Mouse (Mus musculus) liver, embryonic 11.5 days (tissue): Measurements from ENCODE around the gene Psmd2. TPM values are rescaled to one million over a fixed set of nuclear protein-coding genes. Genes with fewer than 3 reads are reported as not detected.
A peak's percentile ranks its signal among the peaks of the same experiment; 100 is the strongest.
"Not testable (repeated sequence)": the region's sequence is repeated elsewhere in the genome, so short reads cannot be mapped to it uniquely, and the experiment has no call there.

ENCODE experiments used
- ATAC-seq: fragments of 200-750 bp; cut with Nextera tagmentation; replicated peaks from 2 replicates; pipeline ENCODE4 v1.8.0; 2017; ENCODE audit warnings: moderate number of reproducible peaks, mild to moderate bottlenecking, moderate TSS enrichment, moderate library complexity; ENCODE audit not compliant: low FRiP score
- DNase-seq: peaks from one replicate; pipeline ENCODE4 v3.0.0-alpha.2; 2017; ENCODE audit warnings: low spot score
- H3K27ac ChIP-seq: fragments of 300-500 bp; sonication (generic); 2 replicates; pipeline ENCODE4 v1.5.1; 2014; ENCODE audit warnings: mild to moderate bottlenecking, low read depth, low read length, control low read depth
- H3K27me3 ChIP-seq: fragments of 300-500 bp; sonication (generic); replicated peaks from 2 replicates; pipeline ENCODE4 v1.6.1; 2014; ENCODE audit warnings: low read length, mixed read lengths; ENCODE audit not compliant: control insufficient read depth, insufficient read depth
- H3K36me3 ChIP-seq: fragments of 300-500 bp; sonication (generic); 2 replicates; pipeline ENCODE4 v1.6.1; 2014; ENCODE audit warnings: mild to moderate bottlenecking, low read length, moderate library complexity, mixed read lengths; ENCODE audit not compliant: control insufficient read depth, insufficient read depth
- H3K4me1 ChIP-seq: fragments of 300-500 bp; sonication (generic); replicated peaks from 2 replicates; pipeline ENCODE4 v1.6.1; 2014; ENCODE audit warnings: low read length, mixed read lengths; ENCODE audit not compliant: control insufficient read depth, insufficient read depth
- H3K4me2 ChIP-seq: fragments of 300-500 bp; sonication (generic); 2 replicates; pipeline ENCODE4 v1.6.1; 2014; ENCODE audit warnings: mild to moderate bottlenecking, control low read depth, moderate library complexity
- H3K4me3 ChIP-seq: fragments of 300-500 bp; sonication (generic); 2 replicates; pipeline ENCODE4 v1.5.1; 2014; ENCODE audit warnings: low read depth, low read length, control low read depth
- H3K9ac ChIP-seq: fragments of 300-500 bp; sonication (generic); 2 replicates; pipeline ENCODE4 v1.6.1; 2014; ENCODE audit warnings: low read depth, low read length, control low read depth
- H3K9me3 ChIP-seq: fragments of 300-500 bp; sonication (generic); 2 replicates; pipeline ENCODE4 v1.6.1; 2016; ENCODE audit warnings: low read length, inconsistent platforms, mixed read lengths; ENCODE audit not compliant: control insufficient read depth
- WGBS: fragments of 180-500 bp; shearing (Covaris S2); extraction: QIAGEN DNeasy Blood & Tissue Kit; methylation state at CpG from one replicate; pipeline ENCODE4 v1.1.7; 2014; 5-methylcytosine and 5-hydroxymethylcytosine counted together
- polyA plus RNA-seq: library from polyadenylated mRNA; unstranded; fragments of >200 nt; fragmentation: Nextera tagmentation; extraction: Ambion mirVana; gene quantifications from 2 replicates; pipeline ENCODE4 v1.2.1, GENCODE M21; 2014

Gene Psmd2
- polyA plus RNA-seq, 1 experiment from 2014 or later, result 354 TPM

DNA sequence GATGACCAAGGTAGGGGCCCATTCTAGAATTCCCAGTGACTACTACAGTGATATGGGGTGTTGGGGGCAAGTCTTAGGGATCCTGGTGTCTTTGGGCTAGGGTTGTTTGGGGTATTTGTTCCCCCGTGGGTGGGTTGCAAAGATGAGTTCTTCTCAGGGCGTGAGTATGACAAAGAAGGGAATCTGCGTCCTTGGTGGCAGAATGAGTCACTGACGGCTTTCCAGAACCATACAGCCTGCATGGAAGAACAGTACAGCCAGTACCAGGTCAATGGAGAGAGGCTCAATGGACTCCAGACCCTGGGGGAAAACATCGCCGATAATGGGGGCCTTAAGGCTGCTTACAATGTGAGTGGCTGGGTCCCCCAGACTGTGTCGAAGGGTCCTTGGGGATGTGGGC lies 7.5 kb upstream of the Psmd2 start:
- DNase-seq (no peak), ATAC-seq (no peak)
- H3K9me3 ChIP-seq, result no peaks in the 10 kb centered on the region
- H3K36me3 ChIP-seq, result no peaks in the 10 kb centered on the region
- no peak overlapping the region for H3K4me2 ChIP-seq
- H3K4me3 ChIP-seq, result no peak overlapping the region
- no peaks in the 10 kb centered on the region for H3K4me1 ChIP-seq
- H3K27me3 ChIP-seq, result no peaks in the 10 kb centered on the region
- WGBS, result 68% methylated on average over 7 of the region's 7 CpGs
- H3K27ac ChIP-seq, result no peak overlapping the region
- no peak overlapping the region for H3K9ac ChIP-seq

GRCm38 (mm10) chr16:20651947-20652310 lies 477 bp downstream of the Psmd2 start:
- ATAC-seq (no peak), DNase-seq (no peak)
- Histone ChIP-seq H3K9me3 (no peaks in the 10 kb centered on the region), H3K4me1 (peaks cover 10% of the 10 kb centered on the region), H3K4me3 (peak overlapping the region; percentile 90), H3K27ac (peak overlapping the region; percentile 40; the same call in 1 of the 2 replicates), H3K9ac (peak overlapping the region; percentile 79), H3K36me3 (peaks cover 19% of the 10 kb centered on the region), H3K27me3 (no peaks in the 10 kb centered on the region), H3K4me2 (peak overlapping the region; percentile 95)
- WGBS, result 10% methylated on average over 12 of the region's 12 CpGs

GRCm38 (mm10) chr16:20653315-20653714 lies 1.9 kb downstream of the Psmd2 start:
- WGBS, result 63% methylated on average over 2 of the region's 2 CpGs
- DNase-seq, result no peak
- peaks cover 10% of the 10 kb centered on the region for H3K4me1 ChIP-seq
- H3K9me3 ChIP-seq, result no peaks in the 10 kb centered on the region
- H3K4me3 ChIP-seq, result peak overlapping the region; percentile 1; the same call in 1 of the 2 replicates
- peaks cover 31% of the 10 kb centered on the region for H3K36me3 ChIP-seq
- peak overlapping the region; percentile 95; the same call in 1 of the 2 replicates for H3K4me2 ChIP-seq
- no peak overlapping the region for H3K27ac ChIP-seq
- no peak overlapping the region for H3K9ac ChIP-seq
- ATAC-seq, result no peak
- H3K27me3 ChIP-seq, result no peaks in the 10 kb centered on the region

GRCm38 (mm10) chr16:20657661-20658060 lies 6.2 kb downstream of the Psmd2 start:
- WGBS, result 88% methylated on average over 4 of the region's 4 CpGs
- no peak overlapping the region for H3K27ac ChIP-seq
- peaks cover 5% of the 10 kb centered on the region for H3K4me1 ChIP-seq
- no peak overlapping the region for H3K9ac ChIP-seq
- ATAC-seq, result no peak
- no peak overlapping the region for H3K4me3 ChIP-seq
- H3K36me3 ChIP-seq, result peaks cover 63% of the 10 kb centered on the region
- no peaks in the 10 kb centered on the region for H3K27me3 ChIP-seq
- H3K9me3 ChIP-seq, result no peaks in the 10 kb centered on the region
- no peak overlapping the region for H3K4me2 ChIP-seq
- no peak for DNase-seq

GRCm38 (mm10) chr16:20668013-20668412 lies 16.6 kb downstream of the Psmd2 start, which contains the start of gene Eif4g1:
Gene Eif4g1 (plus strand): TSS chr16:20668313.
- not testable (repeated sequence) for ATAC-seq

DNA sequence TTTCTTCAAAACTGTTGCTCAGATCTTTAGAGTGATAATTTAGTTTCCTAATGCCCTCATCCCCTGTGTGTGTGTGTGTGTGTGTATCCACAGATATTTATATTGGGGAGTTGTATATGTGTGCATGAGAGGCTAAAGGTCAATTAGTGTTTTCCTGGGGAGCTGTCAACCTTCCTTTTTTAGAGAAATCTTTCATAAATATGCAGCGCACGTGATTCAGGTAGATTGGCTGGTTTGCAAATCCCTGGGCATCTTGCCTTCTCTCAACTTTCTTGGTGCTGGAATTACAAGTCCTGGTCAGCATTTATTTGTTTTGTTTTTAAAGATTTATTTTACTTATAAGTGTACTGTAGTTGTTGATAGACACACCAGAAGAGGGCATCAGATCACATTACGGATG lies 18.8 kb downstream of the Psmd2 start:
- Histone ChIP-seq H3K4me3 (no peak overlapping the region), H3K4me2 (no peak overlapping the region), H3K9me3 (no peaks in the 10 kb centered on the region), H3K36me3 (peaks cover 7% of the 10 kb centered on the region; the same call in 1 of the 2 replicates), H3K9ac (no peak overlapping the region), H3K4me1 (peaks cover 21% of the 10 kb centered on the region), H3K27me3 (no peaks in the 10 kb centered on the region), H3K27ac (no peak overlapping the region)
- WGBS, result 90% methylated on average over 3 of the region's 3 CpGs
- ATAC-seq (no peak), DNase-seq (no peak)

More at GRCm38 (mm10) chr16:20668013-20668412, 16.6 kb downstream of the Psmd2 start, which contains the start of gene Eif4g1:
- H3K9me3 ChIP-seq, H3K27me3 ChIP-seq, DNase-seq, H3K36me3 ChIP-seq, H3K27ac ChIP-seq, H3K4me1 ChIP-seq, H3K9ac ChIP-seq, H3K4me2 ChIP-seq, H3K4me3 ChIP-seq: not testable (repeated sequence)
- whole genome bisulfite sequencing, result 84% methylated on average over 4 of the region's 6 CpGs

- Histone ChIP-seq H3K27ac (peak overlapping the region; percentile 96; the same call in 1 of the 2 replicates), H3K36me3 (peaks cover 17% of the 10 kb centered on the region), H3K9ac (no peak overlapping the region), H3K9me3 (no peaks in the 10 kb centered on the region), H3K27me3 (no peaks in the 10 kb centered on the region), H3K4me2 (peak overlapping the region; percentile 96), H3K4me3 (peak overlapping the region; percentile 100), H3K4me1 (peaks cover 21% of the 10 kb centered on the region)
- ATAC-seq (no peak), DNase-seq (no peak)
- 21% methylated on average over 6 of the region's 6 CpGs for WGBS
Observed at GRCm38 (mm10) chr16:20671886-20672285, 20.4 kb downstream of the Psmd2 start.

- peak overlapping the region; percentile 96 for H3K4me2 ChIP-seq
- peak overlapping the region; percentile 96 for H3K27ac ChIP-seq
- DNase-seq (peak; percentile 95), ATAC-seq (peak; percentile 84)
- H3K36me3 ChIP-seq, result peaks cover 23% of the 10 kb centered on the region
- peak overlapping the region; percentile 99 for H3K9ac ChIP-seq
- H3K4me3 ChIP-seq, result peak overlapping the region; percentile 100
- no peaks in the 10 kb centered on the region for H3K9me3 ChIP-seq
- no peaks in the 10 kb centered on the region for H3K27me3 ChIP-seq
- peaks cover 21% of the 10 kb centered on the region for H3K4me1 ChIP-seq
- 0% methylated on average over 38 of the region's 38 CpGs for whole genome bisulfite sequencing
Observed at GRCm38 (mm10) chr16:20672500-20672902, 21.0 kb downstream of the Psmd2 start.

- DNase-seq (peak; percentile 58), ATAC-seq (peak; percentile 69)
Observed at GRCm38 (mm10) chr16:20672965-20673705, 21.7 kb downstream of the Psmd2 start.

More at GRCm38 (mm10) chr16:20672965-20673705, 21.7 kb downstream of the Psmd2 start:
- Histone ChIP-seq H3K9ac (peak overlapping the region; percentile 99), H3K9me3 (no peaks in the 10 kb centered on the region), H3K4me1 (peaks cover 21% of the 10 kb centered on the region), H3K36me3 (peaks cover 29% of the 10 kb centered on the region), H3K27ac (peak overlapping the region; percentile 96), H3K27me3 (no peaks in the 10 kb centered on the region), H3K4me3 (peak overlapping the region; percentile 100), H3K4me2 (peak overlapping the region; percentile 96)
- WGBS, result under 1% methylated on average over 57 of the region's 78 CpGs
